Mouse (Mus musculus) stomach, postnatal 0 days (tissue): ENCODE results near the gene Psmd3.

Experiments used
- CTCF ChIP-seq: IDR thresholded peaks from 2 replicates; pipeline ENCODE4 v1.5.1; 2016; ENCODE audit warnings: antibody characterized with exemption, low read depth, mild to moderate bottlenecking, moderate library complexity
- EP300 ChIP-seq: optimal IDR thresholded peaks from 2 replicates; pipeline ENCODE3; 2016; ENCODE audit warnings: antibody characterized with exemption

GRCm38 (mm10) chr11:98743655-98744345, 61.4 kb downstream of the Psmd3 start:
- TF ChIP-seq CTCF = no peak
- no peak for TF ChIP-seq EP300
